Mouse (Mus musculus): ENCODE data around the gene Stk36. TPM values are rescaled to one million over a fixed set of nuclear protein-coding genes. Genes with fewer than 3 reads are reported as not detected.

The Stk36 gene
- polyA plus RNA-seq, 1 experiment from 2014 or later = 8.4 TPM

Small RNA genes within 50 kb of the gene (microRNA-seq; reads per million reads assigned to microRNA genes)
- not detected for gene Gm25035

Other genes with a start within 250 kb of the Stk36 start
- gene Catip, start 239.3 kb upstream of the Stk36 start, polyA plus RNA-seq (2014; fragmentation: Nextera tagmentation; extraction: Ambion mirVana) = 0.69 and 0.81 TPM in 2 replicates
- gene Slc11a1, start 226.2 kb upstream of the Stk36 start, polyA plus RNA-seq (2014; fragmentation: Nextera tagmentation; extraction: Ambion mirVana) = 5.3 and 6.1 TPM in 2 replicates
- 88.0 and 90.7 TPM in 2 replicates for gene Ctdsp1, start 209.9 kb upstream of the Stk36 start, polyA plus RNA-seq (2014; fragmentation: Nextera tagmentation; extraction: Ambion mirVana)
- gene Vil1, start 192.1 kb upstream of the Stk36 start, polyA plus RNA-seq (2014; fragmentation: Nextera tagmentation; extraction: Ambion mirVana) = 5.9 and 7.7 TPM in 2 replicates
- gene Cnot9, start 95.4 kb upstream of the Stk36 start, polyA plus RNA-seq (2014; fragmentation: Nextera tagmentation; extraction: Ambion mirVana) = 70.3 and 72.3 TPM in 2 replicates
- gene Plcd4, start 58.6 kb upstream of the Stk36 start, polyA plus RNA-seq (2014; fragmentation: Nextera tagmentation; extraction: Ambion mirVana) = 0.83 TPM in 1 of 2 replicates, not detected in the other
- 40.5 and 43.0 TPM in 2 replicates for gene Usp37, start 57.2 kb upstream of the Stk36 start, polyA plus RNA-seq (2014; fragmentation: Nextera tagmentation; extraction: Ambion mirVana)
- 8.4 and 9.5 TPM in 2 replicates for gene Zfp142, start 13.2 kb upstream of the Stk36 start, polyA plus RNA-seq (2014; fragmentation: Nextera tagmentation; extraction: Ambion mirVana)
- gene Bcs1l, start 13.2 kb upstream of the Stk36 start, polyA plus RNA-seq (2014; fragmentation: Nextera tagmentation; extraction: Ambion mirVana) = 18.5 and 20.0 TPM in 2 replicates
- 7.0 and 9.1 TPM in 2 replicates for gene Rnf25, start within 50 bp of the Stk36 start, polyA plus RNA-seq (2014; fragmentation: Nextera tagmentation; extraction: Ambion mirVana)
- gene Ttll4, start 60.3 kb downstream of the Stk36 start, polyA plus RNA-seq (2014; fragmentation: Nextera tagmentation; extraction: Ambion mirVana) = 24.3 and 26.4 TPM in 2 replicates
- gene Cyp27a1, start 112.1 kb downstream of the Stk36 start, polyA plus RNA-seq (2014; fragmentation: Nextera tagmentation; extraction: Ambion mirVana) = 7.1 and 10.6 TPM in 2 replicates
- gene Prkag3, start 147.8 kb downstream of the Stk36 start, polyA plus RNA-seq (2014; fragmentation: Nextera tagmentation; extraction: Ambion mirVana) = 0.12 and 0.21 TPM in 2 replicates
- 0.97 and 1.9 TPM in 2 replicates for gene Wnt6, start 170.4 kb downstream of the Stk36 start, polyA plus RNA-seq (2014; fragmentation: Nextera tagmentation; extraction: Ambion mirVana)
- 2.0 and 3.1 TPM in 2 replicates for gene Wnt10a, start 190.1 kb downstream of the Stk36 start, polyA plus RNA-seq (2014; fragmentation: Nextera tagmentation; extraction: Ambion mirVana)